Mouse (Mus musculus): ENCODE results near the gene Tas1r2. TPM values are rescaled to one million over a fixed set of nuclear protein-coding genes. Genes with fewer than 3 reads are reported as not detected.

Tas1r2 gene
- total and polyA plus RNA-seq, 2 experiments from 2014 or later, result 0.05 TPM; not detected in 1

- peak; percentile 21 for DNase-seq
- 87% methylated on average over 7 of the region's 7 CpGs for WGBS
- H3K27ac ChIP-seq (ENCODE audit: low read depth, low read length), result no peak overlapping the region
- H3K4me1 ChIP-seq (ENCODE audit: insufficient read depth), result no peaks in the 10 kb centered on the region
- H3K9ac ChIP-seq, result no peak overlapping the region
- H3K4me3 ChIP-seq (ENCODE audit: low read depth, low read length), result no peak overlapping the region
- peak; percentile 58 for TF ChIP-seq CTCF (IDR thresholded peaks at IDR 0.05; ENCODE audit: low read depth)
- ATAC-seq, result no peak
- no peaks in the 10 kb centered on the region for H3K9me3 ChIP-seq (ENCODE audit: low read length)
- H3K36me3 ChIP-seq (ENCODE audit: insufficient read depth), result peaks cover 43% of the 10 kb centered on the region
- peaks cover 6% of the 10 kb centered on the region; the same call in 1 of the 2 replicates for H3K27me3 ChIP-seq (ENCODE audit: insufficient read depth, low read length)
- no peak overlapping the region for H3K4me2 ChIP-seq (ENCODE audit: low read depth)
Observed at GRCm38 (mm10) chr4:139646916-139647315, 6.4 kb upstream of the Tas1r2 start.

DNA sequence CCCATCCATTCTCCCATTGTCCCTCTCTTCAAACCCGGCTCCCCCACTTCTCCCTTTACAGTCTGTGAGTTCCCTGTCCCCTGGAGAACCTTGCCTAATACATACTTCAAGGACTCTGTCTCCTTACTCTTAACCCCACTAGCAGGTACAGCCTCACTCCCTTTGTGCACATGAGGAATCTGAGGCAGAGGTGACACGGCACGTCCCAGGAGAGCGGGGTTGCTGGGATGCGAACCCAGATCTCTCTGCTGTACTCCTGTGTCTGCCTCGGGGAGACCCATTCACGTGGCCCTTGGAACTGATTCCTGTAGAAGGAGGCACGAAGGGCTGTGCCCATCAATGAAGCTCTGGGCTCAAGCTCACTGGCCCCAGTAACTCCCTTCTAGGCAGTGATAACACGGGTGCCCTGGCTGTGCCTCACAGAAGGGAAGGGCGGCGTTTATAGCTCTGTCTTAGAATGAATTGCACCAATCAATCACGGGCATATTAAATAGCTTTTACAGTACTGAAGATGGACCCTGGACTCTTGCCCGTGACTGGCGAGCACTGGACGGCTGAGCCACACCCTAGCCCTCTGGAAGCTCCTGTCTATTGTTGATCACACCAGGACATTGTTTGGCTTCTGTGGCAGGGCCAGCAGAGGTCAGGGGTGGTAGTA, 3.1 kb upstream of the Tas1r2 start:
- ATAC-seq (no peak), DNase-seq (no peak)
- H3K9me3 ChIP-seq (ENCODE audit: low read length), result no peaks in the 10 kb centered on the region
- no peaks in the 10 kb centered on the region for H3K4me1 ChIP-seq (ENCODE audit: insufficient read depth)
- H3K9ac ChIP-seq, result no peak overlapping the region
- no peak overlapping the region for H3K4me3 ChIP-seq (ENCODE audit: low read depth, low read length)
- no peak overlapping the region for H3K4me2 ChIP-seq (ENCODE audit: low read depth)
- 81% methylated on average over 15 of the region's 15 CpGs for WGBS
- H3K27me3 ChIP-seq (ENCODE audit: insufficient read depth, low read length), result no peaks in the 10 kb centered on the region
- H3K27ac ChIP-seq (ENCODE audit: low read depth, low read length), result no peak overlapping the region
- TF ChIP-seq CTCF (IDR thresholded peaks at IDR 0.05; ENCODE audit: low read depth), result no peak
- H3K36me3 ChIP-seq (ENCODE audit: insufficient read depth), result peaks cover 26% of the 10 kb centered on the region

- no peak overlapping the region for H3K4me3 ChIP-seq (ENCODE audit: low read depth, low read length)
- no peaks in the 10 kb centered on the region for H3K9me3 ChIP-seq (ENCODE audit: low read length)
- H3K9ac ChIP-seq, result no peak overlapping the region
- 78% methylated on average over 11 of the region's 11 CpGs for WGBS
- no peak overlapping the region for H3K4me2 ChIP-seq (ENCODE audit: low read depth)
- no peak for DNase-seq
- no peak overlapping the region for H3K27ac ChIP-seq (ENCODE audit: low read depth, low read length)
- H3K27me3 ChIP-seq (ENCODE audit: insufficient read depth, low read length), result no peaks in the 10 kb centered on the region
- TF ChIP-seq CTCF (IDR thresholded peaks at IDR 0.05; ENCODE audit: low read depth), result no peak
- no peak for ATAC-seq
- H3K36me3 ChIP-seq (ENCODE audit: insufficient read depth), result peaks cover 24% of the 10 kb centered on the region
- no peaks in the 10 kb centered on the region for H3K4me1 ChIP-seq (ENCODE audit: insufficient read depth)
Observed at GRCm38 (mm10) chr4:139650907-139651306, 2.4 kb upstream of the Tas1r2 start.

- DNase-seq, result no peak
- Histone ChIP-seq H3K9ac (no peak overlapping the region), H3K27me3 (ENCODE audit: insufficient read depth, low read length) (no peaks in the 10 kb centered on the region), H3K4me2 (ENCODE audit: low read depth) (no peak overlapping the region), H3K9me3 (ENCODE audit: low read length) (no peaks in the 10 kb centered on the region), H3K4me1 (ENCODE audit: insufficient read depth) (no peaks in the 10 kb centered on the region), H3K4me3 (ENCODE audit: low read depth, low read length) (no peak overlapping the region), H3K27ac (ENCODE audit: low read depth, low read length) (no peak overlapping the region), H3K36me3 (ENCODE audit: insufficient read depth) (no peaks in the 10 kb centered on the region)
- no peak for TF ChIP-seq CTCF (IDR thresholded peaks at IDR 0.05; ENCODE audit: low read depth)
- whole genome bisulfite sequencing, result 70% methylated on average over 14 of the region's 14 CpGs
- no peak for ATAC-seq
Observed at GRCm38 (mm10) chr4:139661897-139662296, 8.6 kb downstream of the Tas1r2 start.

- Histone ChIP-seq H3K9me3 (ENCODE audit: low read length) (no peaks in the 10 kb centered on the region), H3K9ac (no peak overlapping the region), H3K4me1 (ENCODE audit: insufficient read depth) (no peaks in the 10 kb centered on the region), H3K4me2 (ENCODE audit: low read depth) (no peak overlapping the region), H3K4me3 (ENCODE audit: low read depth, low read length) (no peak overlapping the region), H3K36me3 (ENCODE audit: insufficient read depth) (no peaks in the 10 kb centered on the region), H3K27ac (ENCODE audit: low read depth, low read length) (no peak overlapping the region), H3K27me3 (ENCODE audit: insufficient read depth, low read length) (no peaks in the 10 kb centered on the region)
- ATAC-seq (no peak), DNase-seq (no peak)
- WGBS, result 19% methylated on average over 6 of the region's 6 CpGs
- no peak for TF ChIP-seq CTCF (IDR thresholded peaks at IDR 0.05; ENCODE audit: low read depth)
Observed at GRCm38 (mm10) chr4:139667632-139668031, 14.3 kb downstream of the Tas1r2 start.

DNA sequence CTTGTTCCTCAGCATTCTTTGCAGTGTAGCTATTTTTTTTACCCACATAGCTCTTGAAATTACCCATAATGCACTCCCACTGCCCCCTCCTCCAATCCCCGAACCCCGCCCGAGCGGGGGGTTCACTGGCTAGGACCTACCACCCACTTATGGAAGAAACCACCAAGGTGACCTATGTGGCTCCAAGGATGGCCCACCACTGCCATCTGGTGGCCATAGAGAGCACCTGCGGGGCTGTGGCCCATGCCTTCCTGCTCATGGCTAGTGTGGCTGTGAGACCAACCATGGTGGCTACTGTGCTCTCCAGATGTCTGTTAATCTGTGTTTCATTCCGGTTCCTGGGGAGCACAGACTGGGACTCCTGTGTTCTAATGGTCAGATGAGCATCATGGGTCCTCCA, 16.5 kb downstream of the Tas1r2 start:
- ATAC-seq, result no peak; the same call in 1 of the 2 replicates
- no peak overlapping the region for H3K4me2 ChIP-seq (ENCODE audit: low read depth)
- WGBS, result 24% methylated on average over 6 of the region's 6 CpGs

GRCm38 (mm10) chr4:139675696-139676095, 22.4 kb downstream of the Tas1r2 start:
- H3K4me3 ChIP-seq (ENCODE audit: low read depth, low read length), result no peak overlapping the region
- WGBS, result 48% methylated on average over 9 of the region's 9 CpGs
- DNase-seq (peak; percentile 15), ATAC-seq (no peak)
- no peaks in the 10 kb centered on the region for H3K4me1 ChIP-seq (ENCODE audit: insufficient read depth)
- no peaks in the 10 kb centered on the region for H3K27me3 ChIP-seq (ENCODE audit: insufficient read depth, low read length)
- H3K9me3 ChIP-seq (ENCODE audit: low read length), result no peaks in the 10 kb centered on the region
- no peak overlapping the region for H3K9ac ChIP-seq
- no peak overlapping the region for H3K4me2 ChIP-seq (ENCODE audit: low read depth)
- H3K36me3 ChIP-seq (ENCODE audit: insufficient read depth), result no peaks in the 10 kb centered on the region
- TF ChIP-seq CTCF (IDR thresholded peaks at IDR 0.05; ENCODE audit: low read depth), result no peak
- no peak overlapping the region for H3K27ac ChIP-seq (ENCODE audit: low read depth, low read length)

More for the DNA sequence above, 16.5 kb downstream of the Tas1r2 start:
- H3K4me3 ChIP-seq (ENCODE audit: low read depth, low read length), result no peak overlapping the region
- H3K27me3 ChIP-seq (ENCODE audit: insufficient read depth, low read length), result no peaks in the 10 kb centered on the region
- no peaks in the 10 kb centered on the region for H3K9me3 ChIP-seq (ENCODE audit: low read length)
- DNase-seq, result peak; percentile 68
- H3K4me1 ChIP-seq (ENCODE audit: insufficient read depth), result no peaks in the 10 kb centered on the region
- peak; percentile 85 for TF ChIP-seq CTCF (IDR thresholded peaks at IDR 0.05; ENCODE audit: low read depth)
- H3K36me3 ChIP-seq (ENCODE audit: insufficient read depth), result no peaks in the 10 kb centered on the region
- no peak overlapping the region for H3K9ac ChIP-seq
- no peak overlapping the region for H3K27ac ChIP-seq (ENCODE audit: low read depth, low read length)

Data from forebrain, postnatal 0 days (tissue).